Mouse (Mus musculus): ENCODE measurements around the gene Rora. TPM values are rescaled to one million over a fixed set of nuclear protein-coding genes. Genes with fewer than 3 reads are reported as not detected.

The Rora gene
- total RNA-seq, 2 experiments from 2014 or later, result 78.4 to 79.1 TPM

GRCm38 (mm10) chr9:69250326-69250725 lies 596.7 kb downstream of the Rora start:
- intact Hi-C loops (cut with DNase I), result no loop called here
- DNase-seq (ENCODE audit: extremely low spot score in 1 of 2, low spot score in 2 of 2), result no peak
- no peak for TF ChIP-seq CTCF (IDR thresholded peaks at IDR 0.05)

GRCm38 (mm10) chr9:69258506-69258905 lies 604.9 kb downstream of the Rora start:
- no peak for TF ChIP-seq CTCF (IDR thresholded peaks at IDR 0.05)
- no peak for DNase-seq (ENCODE audit: extremely low spot score in 1 of 2, low spot score in 2 of 2)
- intact Hi-C loops (cut with DNase I), result no loop called here
- H3K27ac ChIP-seq, result no peak overlapping the region
- H3K4me3 ChIP-seq, result no peak overlapping the region

More at GRCm38 (mm10) chr9:69250326-69250725, 596.7 kb downstream of the Rora start:
- Histone ChIP-seq H3K27ac (no peak overlapping the region), H3K4me3 (no peak overlapping the region)

- 0 out of 2 replicates have a peak overlapping the region, but pooled peaks have one; percentile 11 for H3K27ac ChIP-seq
- peak; percentile 37 to 44 for DNase-seq (ENCODE audit: extremely low spot score in 1 of 2, low spot score in 2 of 2)
- H3K4me3 ChIP-seq, result no peak overlapping the region
- intact Hi-C loops (cut with DNase I), result no loop called here
- TF ChIP-seq CTCF (IDR thresholded peaks at IDR 0.05), result no peak
These were observed 605.8 kb downstream of the Rora start for GRCm38 (mm10) chr9:69259382-69259781.

GRCm38 (mm10) chr9:69265151-69265550 lies 611.6 kb downstream of the Rora start:
- no peak for TF ChIP-seq CTCF (IDR thresholded peaks at IDR 0.05)
- intact Hi-C loops (cut with DNase I), result no loop called here
- H3K27ac ChIP-seq, result no peak overlapping the region
- no peak overlapping the region for H3K4me3 ChIP-seq
- DNase-seq (ENCODE audit: extremely low spot score in 1 of 2, low spot score in 2 of 2), result no peak

GRCm38 (mm10) chr9:69270374-69270773 lies 616.8 kb downstream of the Rora start:
- TF ChIP-seq CTCF (IDR thresholded peaks at IDR 0.05), result no peak
- Histone ChIP-seq H3K27ac (no peak overlapping the region), H3K4me3 (no peak overlapping the region)
- intact Hi-C loops (cut with DNase I), result no loop called here
- DNase-seq (ENCODE audit: extremely low spot score in 1 of 2, low spot score in 2 of 2), result no peak

GRCm38 (mm10) chr9:69270931-69271330 lies 617.3 kb downstream of the Rora start:
- Histone ChIP-seq H3K4me3 (no peak overlapping the region), H3K27ac (no peak overlapping the region)
- intact Hi-C loops (cut with DNase I), result no loop called here
- no peak for DNase-seq (ENCODE audit: extremely low spot score in 1 of 2, low spot score in 2 of 2)
- no peak for TF ChIP-seq CTCF (IDR thresholded peaks at IDR 0.05)

GRCm38 (mm10) chr9:69272884-69273283 lies 619.3 kb downstream of the Rora start:
- no peak for TF ChIP-seq CTCF (IDR thresholded peaks at IDR 0.05)
- Histone ChIP-seq H3K4me3 (no peak overlapping the region), H3K27ac (no peak overlapping the region)
- intact Hi-C loops (cut with DNase I), result no loop called here
- DNase-seq (ENCODE audit: extremely low spot score in 1 of 2, low spot score in 2 of 2), result peak in 1 of 2 experiments; percentile 11

GRCm38 (mm10) chr9:69274766-69275485 lies 621.3 kb downstream of the Rora start:
- intact Hi-C loops (cut with DNase I), result loop anchor here (2.0 kb wide), 1 partner anchor 40 kb away; no protein-coding TSS in a partner anchor
- H3K27ac ChIP-seq, result no peak overlapping the region
- no peak for TF ChIP-seq CTCF (IDR thresholded peaks at IDR 0.05)
- no peak for DNase-seq (ENCODE audit: extremely low spot score in 1 of 2, low spot score in 2 of 2)
- no peak overlapping the region for H3K4me3 ChIP-seq

GRCm38 (mm10) chr9:69277256-69277655 lies 623.7 kb downstream of the Rora start:
- no peak for DNase-seq (ENCODE audit: extremely low spot score in 1 of 2, low spot score in 2 of 2)
- H3K4me3 ChIP-seq, result no peak overlapping the region
- H3K27ac ChIP-seq, result no peak overlapping the region
- no peak for TF ChIP-seq CTCF (IDR thresholded peaks at IDR 0.05)
- intact Hi-C loops (cut with DNase I), result no loop called here

- intact Hi-C loops (cut with DNase I), result no loop called here
- no peak for DNase-seq (ENCODE audit: extremely low spot score in 1 of 2, low spot score in 2 of 2)
- TF ChIP-seq CTCF (IDR thresholded peaks at IDR 0.05), result no peak
- Histone ChIP-seq H3K27ac (no peak overlapping the region), H3K4me3 (no peak overlapping the region)
These were observed 631.4 kb downstream of the Rora start for GRCm38 (mm10) chr9:69285011-69285410.

- Histone ChIP-seq H3K27ac (no peak overlapping the region), H3K4me3 (no peak overlapping the region)
- intact Hi-C loops (cut with DNase I), result no loop called here
- TF ChIP-seq CTCF (IDR thresholded peaks at IDR 0.05), result no peak
- no peak for DNase-seq (ENCODE audit: extremely low spot score in 1 of 2, low spot score in 2 of 2)
These were observed 634.5 kb downstream of the Rora start for GRCm38 (mm10) chr9:69288113-69288512.

- DNase-seq (ENCODE audit: extremely low spot score in 1 of 2, low spot score in 2 of 2), result no peak
- no peak overlapping the region for H3K4me3 ChIP-seq
- H3K27ac ChIP-seq, result peak overlapping the region; percentile 51; the same call in 1 of the 2 replicates
- intact Hi-C loops (cut with DNase I), result no loop called here
- no peak for TF ChIP-seq CTCF (IDR thresholded peaks at IDR 0.05)
These were observed 635.0 kb downstream of the Rora start for GRCm38 (mm10) chr9:69288586-69288985.

All from left cerebral cortex, adult 2 months (tissue).